Mouse (Mus musculus): ENCODE results near the gene Myrfl.

DNA sequence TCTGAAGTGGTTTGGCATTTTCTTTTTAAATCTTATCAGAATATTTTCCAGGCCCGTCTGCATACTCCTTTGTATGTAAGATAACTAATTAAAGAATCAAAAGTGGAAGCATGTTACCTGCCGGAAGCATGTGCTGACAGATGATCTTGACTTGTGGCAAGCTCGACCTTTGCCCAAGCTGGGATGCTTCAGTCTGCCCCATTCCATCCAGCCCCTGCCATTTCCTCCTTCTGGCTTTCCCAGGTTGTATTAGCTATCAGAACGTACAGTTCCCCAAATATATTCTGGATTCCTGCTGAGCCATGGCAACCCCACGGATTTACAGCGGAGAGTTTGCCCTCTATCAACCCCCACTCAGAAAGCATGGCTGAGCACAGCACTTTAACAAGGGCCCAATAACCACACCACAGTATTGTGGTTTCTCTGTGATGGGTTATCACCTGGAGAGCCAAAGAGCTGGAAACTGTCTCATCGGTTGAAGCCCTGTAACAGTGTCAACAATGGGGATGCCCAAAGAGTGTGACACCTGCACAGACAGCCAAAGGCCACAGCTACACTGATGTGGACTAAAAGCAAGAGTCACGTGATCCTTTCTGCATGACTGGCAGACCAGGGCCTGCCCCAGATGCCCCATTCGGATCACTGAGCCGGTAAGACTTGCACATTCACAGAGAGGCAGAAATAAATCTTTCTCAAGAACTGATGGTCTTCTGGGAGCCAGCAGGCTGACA, 150.3 kb downstream of the Myrfl start:
- no peak for TF ChIP-seq POLR2A (IDR thresholded peaks at IDR 0.05; ENCODE audit: control insufficient read depth, extremely low read depth, insufficient read depth, low read length, poor library complexity)
- TF ChIP-seq CTCF (IDR thresholded peaks at IDR 0.05; ENCODE audit: borderline replicate concordance, control insufficient read depth, extremely low read depth, insufficient read depth, low read length, poor library complexity), result no peak
